Mouse (Mus musculus) ES-CJ7 (cell line): Measurements from ENCODE around the gene Msgn1.
A peak's percentile ranks its signal among the peaks of the same experiment; 100 is the strongest.

Experiments
- DNase-seq: peaks from one replicate; pipeline ENCODE4 v3.0.0; 2011; ENCODE audit warnings: low read depth, low spot score

Msgn1 gene

DNA sequence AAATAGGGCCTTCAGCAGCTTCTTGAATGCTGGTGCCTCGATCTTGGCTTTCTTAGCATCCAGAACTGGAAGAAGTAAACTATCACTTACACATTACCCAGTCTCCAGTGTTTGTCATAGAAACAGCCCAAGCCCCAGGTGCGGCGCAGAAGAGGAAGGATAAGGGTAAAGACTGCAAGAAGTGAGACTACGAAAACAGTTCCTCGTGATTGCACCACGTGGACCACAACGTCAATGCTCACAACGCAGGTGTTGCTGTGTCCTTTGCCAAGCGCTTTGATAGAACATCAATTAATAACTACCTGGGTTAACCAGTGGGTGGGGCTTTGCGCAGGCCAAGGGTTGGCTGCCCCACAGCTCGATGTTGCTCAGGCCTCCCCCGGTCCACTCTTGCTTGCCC is 8.1 kb downstream of the Msgn1 start:
- no peak for DNase-seq

DNA sequence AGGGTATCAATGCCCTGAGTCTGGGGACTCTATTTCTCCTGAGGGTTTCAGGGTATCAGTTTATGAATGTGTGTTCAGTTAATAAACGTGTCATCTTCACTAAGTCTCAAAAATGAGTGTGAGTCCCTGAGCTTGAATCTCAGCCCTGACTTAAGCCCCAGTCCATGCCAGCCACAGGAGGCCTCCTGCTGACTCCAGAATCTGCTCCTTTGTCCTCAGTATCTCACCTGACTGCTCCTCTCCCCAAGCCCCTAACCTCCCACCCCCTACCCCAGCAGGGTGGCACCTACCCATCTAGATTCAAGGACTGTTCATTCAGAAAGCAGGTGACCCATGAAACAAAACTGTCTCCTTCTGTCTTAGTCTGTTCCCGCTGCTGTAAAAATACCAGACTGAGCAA is 10.2 kb downstream of the Msgn1 start:
- DNase-seq = peak; percentile 81

DNA sequence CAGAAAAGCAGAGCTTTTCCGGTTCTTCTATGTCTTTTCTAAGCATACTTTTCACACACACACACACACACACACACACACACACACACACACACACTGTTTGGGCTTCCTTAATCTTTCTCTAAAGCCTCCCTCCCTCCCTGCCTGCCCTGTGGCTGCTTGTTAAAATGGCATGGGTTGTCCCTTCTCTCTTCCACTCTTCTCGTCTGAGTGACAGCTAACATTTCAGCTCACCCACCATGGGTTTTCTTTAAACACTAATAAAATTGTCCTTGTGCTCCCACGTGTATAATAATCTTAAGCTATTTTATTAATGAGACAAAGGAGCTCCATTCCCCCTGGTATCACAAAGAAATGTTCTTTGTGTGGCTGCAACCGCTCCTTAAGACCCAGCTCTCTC is 10.7 kb downstream of the Msgn1 start:
- DNase-seq = no peak

DNA sequence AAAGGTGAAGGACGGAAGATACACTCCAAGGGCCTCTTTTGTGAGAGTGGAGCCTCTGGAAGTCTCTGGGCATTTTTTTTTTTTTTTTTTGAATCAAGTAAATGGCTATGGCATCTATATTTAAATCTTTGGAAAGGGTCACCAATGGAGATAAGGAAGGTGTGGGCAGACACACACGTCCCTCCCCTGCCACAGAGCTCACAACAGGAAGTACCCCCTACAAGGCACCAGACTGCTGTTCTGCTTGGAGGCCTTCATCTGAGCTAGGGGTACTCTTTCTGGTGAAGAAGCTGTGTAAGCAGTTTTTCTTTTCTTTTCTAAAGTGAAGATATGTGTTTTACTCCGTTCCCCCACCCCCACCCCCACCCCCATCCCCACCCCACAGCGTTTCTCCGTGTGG is 11.9 kb downstream of the Msgn1 start:
- no peak for DNase-seq

DNA sequence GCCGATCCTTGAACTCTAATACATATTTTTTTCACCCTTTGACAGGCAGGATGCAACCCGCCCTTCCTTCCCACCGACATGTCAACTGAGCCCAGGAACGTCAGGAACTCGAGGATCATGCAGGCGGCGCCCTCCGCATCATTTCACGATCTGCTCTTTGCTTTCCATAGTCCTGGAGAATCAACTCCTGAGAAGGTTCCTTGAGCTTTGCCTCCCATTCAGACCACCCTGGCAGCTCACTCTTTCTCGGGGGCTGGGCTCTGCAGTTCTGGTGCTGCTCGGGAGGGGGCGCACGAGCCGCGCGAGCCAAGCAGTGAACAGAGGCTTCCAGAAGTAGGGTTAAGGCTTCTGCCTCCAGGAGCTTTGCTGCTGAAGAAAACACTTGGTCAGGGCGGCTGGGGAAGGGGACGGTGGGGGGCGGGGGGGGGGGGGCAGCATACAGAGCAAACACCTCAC is 12.6 kb downstream of the Msgn1 start:
- DNase-seq = peak; percentile 81

DNA sequence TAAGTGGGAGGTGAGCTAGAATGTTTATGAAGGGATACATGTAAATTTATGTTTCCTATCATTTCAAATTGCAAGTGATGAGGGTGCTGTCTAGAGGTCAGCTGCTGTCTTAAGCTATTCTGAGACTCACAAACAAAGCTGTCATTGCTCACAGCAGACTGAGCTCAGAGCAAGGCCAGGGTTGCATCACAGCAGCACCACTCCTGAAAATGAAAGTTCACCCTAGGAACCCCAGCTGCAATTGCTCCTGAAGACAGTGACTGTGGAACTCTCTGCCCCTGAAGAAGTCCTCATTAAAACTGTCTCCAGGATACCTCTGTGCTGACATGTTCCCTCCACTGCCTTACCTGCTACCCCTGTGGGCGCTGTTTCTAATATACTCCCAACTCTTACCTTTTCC is 13.7 kb downstream of the Msgn1 start:
- DNase-seq = no peak

DNA sequence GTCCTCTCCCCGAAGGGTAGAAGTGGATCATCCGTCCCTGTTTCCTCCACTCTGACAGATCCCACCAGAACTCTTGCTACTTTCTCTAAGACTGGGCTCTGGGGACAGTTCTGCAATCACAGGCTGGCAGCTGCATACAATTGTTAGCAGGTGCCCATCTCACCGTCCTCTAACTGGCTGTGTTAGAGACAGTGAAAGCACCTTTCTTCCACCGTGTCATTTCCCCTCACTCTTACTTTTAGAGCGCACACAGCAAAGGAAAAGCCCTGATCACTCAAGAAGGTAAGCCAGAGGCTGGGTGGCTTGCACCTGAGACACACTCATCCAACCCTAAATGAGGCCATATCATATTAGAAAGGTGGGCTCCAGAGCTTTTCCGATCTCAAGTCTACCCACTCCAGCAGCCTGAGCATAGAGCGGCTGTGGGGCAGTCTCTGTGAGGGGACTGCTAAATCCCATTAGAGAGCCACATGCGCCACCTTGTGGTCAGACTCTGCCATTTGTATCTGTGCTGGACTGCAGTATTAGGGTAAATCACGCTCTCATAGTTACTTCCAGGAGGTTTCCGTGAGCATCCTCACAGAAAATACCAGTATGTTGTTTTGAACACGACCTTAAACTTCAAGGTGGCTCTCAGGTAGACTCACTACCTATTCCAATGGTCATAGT is 30.2 kb downstream of the Msgn1 start:
- peak; percentile 91 for DNase-seq

DNA sequence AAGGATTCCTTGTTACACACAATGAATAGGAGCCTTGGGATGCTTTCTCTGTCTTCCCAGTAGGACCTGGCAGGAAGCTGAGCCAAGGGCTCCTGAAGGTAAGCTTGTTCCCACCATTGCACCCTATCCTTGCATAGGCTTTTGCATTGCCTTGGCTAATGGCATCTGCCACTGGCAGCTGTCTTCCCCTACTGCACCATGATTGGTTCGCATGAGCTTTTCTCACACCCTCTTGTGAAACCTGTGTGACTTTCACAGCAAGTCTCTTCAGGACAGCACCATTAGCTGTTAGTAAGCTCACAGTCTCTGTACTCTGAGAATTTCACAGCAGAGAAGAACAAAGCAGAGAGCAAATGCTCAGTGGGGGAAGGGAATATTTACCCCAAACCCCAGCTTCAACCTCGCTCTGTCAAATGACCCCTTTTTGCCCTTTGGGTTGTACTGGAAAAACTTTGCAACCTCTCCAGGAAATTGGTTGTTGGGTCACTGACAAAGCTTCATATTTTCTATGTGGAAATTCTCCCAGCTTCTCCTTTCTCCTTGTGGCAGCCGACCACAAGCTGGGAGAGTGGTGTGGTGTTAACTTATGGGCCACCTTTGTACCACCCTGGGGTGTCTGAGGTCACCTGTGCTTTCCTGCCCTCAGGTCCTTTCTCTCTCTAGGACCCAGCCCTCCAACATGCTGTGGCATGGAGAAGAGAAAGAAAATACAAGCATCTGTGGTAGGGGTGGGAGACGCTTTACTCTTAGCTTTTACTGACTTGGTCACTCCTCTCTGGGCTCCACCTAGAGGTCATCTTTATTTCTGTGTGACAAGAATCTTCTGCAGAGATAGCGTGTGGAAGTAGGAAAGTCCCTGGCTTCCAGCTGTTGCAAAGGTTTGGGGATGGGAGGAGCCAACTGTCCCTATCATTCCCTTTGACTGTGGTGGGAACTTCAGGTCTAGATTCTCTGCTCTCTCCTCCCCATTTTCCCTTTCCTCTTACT is 31.1 kb downstream of the Msgn1 start:
- DNase-seq = peak; percentile 42

DNA sequence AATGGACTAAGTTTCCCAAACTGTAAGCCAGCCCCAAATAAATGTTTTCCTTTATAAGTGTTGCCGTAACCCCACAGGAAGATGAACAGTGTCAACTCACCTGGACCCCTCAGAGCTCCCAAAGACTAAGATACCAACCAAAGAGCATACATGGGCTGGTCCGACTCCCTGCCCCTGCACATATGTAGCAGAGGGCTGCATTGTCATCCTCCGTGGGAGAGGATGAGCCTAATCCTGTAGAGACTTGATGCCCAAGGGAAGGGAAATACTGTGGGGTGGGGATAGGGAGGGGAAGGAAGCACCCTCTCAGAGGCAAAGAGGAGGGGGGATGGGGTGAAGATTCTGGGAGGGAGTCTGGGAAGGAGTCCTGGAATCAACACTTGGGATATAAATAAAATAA is 50.1 kb downstream of the Msgn1 start:
- no peak for DNase-seq
